Mouse (Mus musculus): ENCODE results near the gene Galntl5. TPM values are rescaled to one million over a fixed set of nuclear protein-coding genes. Genes with fewer than 3 reads are reported as not detected.

Gene Galntl5
- not detected for polyA plus RNA-seq (2015; fragmentation: Illumina TruSeq; extraction: RNeasy Lipid Tissue Mini Kit (QIAGEN cat#74804); ENCODE audit: insufficient read depth, low replicate concordance)

DNA sequence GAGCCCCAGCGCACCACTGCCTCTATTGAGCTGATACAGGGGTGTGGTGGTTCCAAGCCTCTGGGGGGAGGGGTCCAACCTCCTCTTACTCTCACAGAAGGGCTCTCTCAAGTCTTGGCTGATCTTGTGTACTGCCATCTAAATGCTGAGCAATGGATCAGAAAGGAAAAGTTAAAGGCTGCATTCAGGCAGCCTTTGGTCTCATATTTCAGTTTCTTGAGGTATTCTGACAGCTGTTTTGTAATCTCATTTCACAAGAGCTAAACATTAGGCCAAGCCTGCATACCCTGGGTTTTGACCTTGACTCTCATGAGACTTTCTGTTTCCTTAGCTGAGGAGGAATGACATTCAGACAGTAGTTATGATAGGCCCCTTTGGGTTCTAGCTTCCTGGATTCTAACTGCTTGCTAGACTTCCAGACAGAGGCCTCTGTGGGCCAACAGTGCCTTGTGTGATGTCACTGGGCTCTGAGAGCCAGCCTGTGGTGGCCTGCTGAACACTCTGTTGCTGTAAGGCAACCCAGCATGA lies at the start of gene Galntl5:
Galntl5 (plus strand) TSS at position 457 of the 528 bp plus-strand sequence.

DNA sequence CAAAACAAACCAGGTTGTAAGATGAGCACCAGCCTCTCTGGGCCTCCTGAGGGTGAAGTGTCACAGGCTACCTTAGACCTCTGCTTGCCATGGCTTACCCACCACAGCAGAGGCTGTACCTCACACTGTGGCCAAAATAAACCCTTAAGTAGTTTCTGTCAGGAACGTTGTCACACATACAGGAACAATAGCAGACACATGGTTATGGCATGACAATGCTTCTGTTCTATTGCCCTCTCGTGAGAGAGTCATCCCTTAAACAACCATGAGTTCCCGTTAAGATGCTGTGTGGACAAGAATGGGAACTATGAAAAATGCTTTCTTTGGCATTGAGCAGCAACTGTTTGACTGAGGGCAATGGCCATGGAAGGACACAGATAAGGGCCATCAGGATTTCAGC lies 40.3 kb downstream of the Galntl5 start, which contains the start of gene Galnt11:
Galnt11 (plus strand) TSS at position 301 of the 400 bp plus-strand sequence.

GRCm38 (mm10) chr5:25222752-25223702 lies 41.8 kb downstream of the Galntl5 start, which contains the start of gene E130116L18Rik:
Gene E130116L18Rik, minus strand, starts transcription at chr5:25223153.

Other genes with a start within 250 kb of the Galntl5 start
- gene Prkag2, start 80.8 kb upstream of the Galntl5 start, polyA plus RNA-seq (2015; fragmentation: Illumina TruSeq; extraction: RNeasy Lipid Tissue Mini Kit (QIAGEN cat#74804); ENCODE audit: insufficient read depth, low replicate concordance): 45.4 TPM
- 39.5 TPM for gene Galnt11, start 40.4 kb downstream of the Galntl5 start, polyA plus RNA-seq (2015; fragmentation: Illumina TruSeq; extraction: RNeasy Lipid Tissue Mini Kit (QIAGEN cat#74804); ENCODE audit: insufficient read depth, low replicate concordance)
- gene E130116L18Rik, start 41.7 kb downstream of the Galntl5 start, polyA plus RNA-seq (2015; fragmentation: Illumina TruSeq; extraction: RNeasy Lipid Tissue Mini Kit (QIAGEN cat#74804); ENCODE audit: insufficient read depth, low replicate concordance): not detected

Data from spleen, adult 10 weeks (tissue).